Mouse (Mus musculus) cerebellum, adult 2 months (tissue): ENCODE measurements at regions not wholly inside any gene's neighbourhood (a gene's known extent, or its start where the extent isn't known, plus 50 kb on each side); places are given as distances from the start of the nearest gene placed in this dataset.

ENCODE experiments used
- CTCF ChIP-seq: fragments of 200-500 bp; IDR thresholded peaks from 2 replicates; pipeline ENCODE4 v1.5.1; 2011; ENCODE audit warnings: low read depth, mild to moderate bottlenecking, control low read depth, low read length, moderate library complexity, borderline replicate concordance; ENCODE audit not compliant: insufficient read depth
- POLR2A ChIP-seq: fragments of 200-500 bp; IDR thresholded peaks from 2 replicates; pipeline ENCODE4 v1.6.1; 2011; ENCODE audit warnings: low read length, control low read depth, borderline replicate concordance; ENCODE audit not compliant: insufficient read depth

DNA sequence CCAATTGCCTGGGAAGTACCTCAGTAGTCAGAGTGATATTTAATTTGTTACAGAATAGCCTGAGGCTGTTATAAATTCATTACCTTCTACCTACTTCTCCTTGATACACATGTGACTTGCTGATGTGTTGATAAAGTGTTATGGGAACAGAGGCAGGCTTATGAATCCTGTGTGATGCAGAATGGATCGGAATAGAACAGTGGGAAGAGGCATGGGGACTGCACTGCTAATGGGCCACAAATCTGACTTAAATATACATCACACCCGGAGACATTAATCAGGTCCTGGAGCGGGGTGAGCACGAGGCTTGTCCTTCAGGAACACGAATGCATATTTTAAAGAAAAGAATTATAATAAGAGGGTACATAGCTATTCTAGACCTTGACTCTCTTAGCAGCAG, 117.8 kb downstream of the Slc17a6 start:
- no peak for TF ChIP-seq POLR2A
- no peak for TF ChIP-seq CTCF
